Mouse (Mus musculus): ENCODE measurements around the gene Zfpl1. TPM values are rescaled to one million over a fixed set of nuclear protein-coding genes. Genes with fewer than 3 reads are reported as not detected.
"Not testable (repeated sequence)": the region's sequence is repeated elsewhere in the genome, so short reads cannot be mapped to it uniquely, and the experiment has no call there.

The Zfpl1 gene
- 75.1 and 75.4 TPM in 2 replicates for polyA plus RNA-seq (2014; fragmentation: Nextera tagmentation; extraction: Ambion mirVana)

DNA sequence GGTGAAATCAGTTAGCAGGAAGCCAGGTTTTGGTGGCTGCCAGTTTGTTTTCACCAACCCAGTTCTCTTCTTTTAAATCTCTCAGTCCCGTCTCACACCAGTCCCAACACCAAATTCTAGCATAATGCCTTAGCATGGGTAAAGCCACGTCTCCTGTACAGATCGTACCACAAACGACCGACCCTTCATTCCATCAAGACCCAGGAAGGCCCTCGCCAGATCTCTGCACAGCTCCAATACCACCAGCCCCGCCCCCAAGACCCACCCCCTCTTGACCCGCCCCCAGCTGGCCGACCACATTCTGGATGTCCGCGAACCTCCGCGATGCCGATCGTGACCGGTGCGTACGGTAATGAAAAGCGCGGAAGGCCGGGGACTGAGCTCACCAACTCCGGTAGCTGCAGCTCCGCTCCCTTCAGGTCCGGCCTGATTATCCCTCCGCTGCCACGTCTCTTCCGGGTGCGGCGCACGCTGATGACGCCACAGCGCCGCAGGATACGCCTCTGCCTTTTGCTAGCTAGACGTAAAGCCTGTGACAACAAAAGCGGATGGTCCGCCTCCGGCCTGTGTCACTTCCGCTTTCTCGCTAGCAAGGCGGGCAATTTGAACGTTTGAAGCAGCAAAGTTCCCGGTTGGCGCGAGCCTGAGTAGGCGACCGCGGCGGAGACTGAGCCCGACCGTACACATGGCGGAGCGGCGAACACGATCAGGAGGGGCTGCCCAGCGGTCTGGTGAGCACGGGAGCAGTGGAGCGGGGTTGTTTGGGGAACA lies at the start of gene Zfpl1, which contains the start of gene Cdca5:
Gene Zfpl1 (minus strand): TSS at position 479 of the 771 bp plus-strand sequence.
Gene Cdca5 (plus strand): TSS at position 506 of the 771 bp plus-strand sequence.
- Histone ChIP-seq H3K4me2 (replicated peaks) (peak within 1 kb of the TSS; percentile 92), H3K4me3 (replicated peaks; ENCODE audit: low read length) (peak within 1 kb of the TSS; percentile 47), H3K36me3 (replicated peaks; ENCODE audit: control insufficient read depth, insufficient read depth) (peaks cover 29% of the 10 kb centered on the region), H3K4me1 (replicated peaks; ENCODE audit: control insufficient read depth, insufficient read depth, low read length) (peaks cover 14% of the 10 kb centered on the region), H3K27me3 (ENCODE audit: control insufficient read depth, insufficient read depth, low read length) (no peaks in the 10 kb centered on the region), H3K9ac (peak within 1 kb of the TSS; percentile 68), H3K27ac (peak within 1 kb of the TSS; percentile 26; the same call in 1 of the 2 replicates), H3K9me3 (ENCODE audit: control insufficient read depth, low read length) (no peaks in the 10 kb centered on the region)
- peak; percentile 91 for ATAC-seq (ENCODE audit: low FRiP score)
- WGBS, result under 1% methylated on average over 58 of the region's 58 CpGs
- peak; percentile 100 for DNase-seq (ENCODE audit: low spot score)

DNA sequence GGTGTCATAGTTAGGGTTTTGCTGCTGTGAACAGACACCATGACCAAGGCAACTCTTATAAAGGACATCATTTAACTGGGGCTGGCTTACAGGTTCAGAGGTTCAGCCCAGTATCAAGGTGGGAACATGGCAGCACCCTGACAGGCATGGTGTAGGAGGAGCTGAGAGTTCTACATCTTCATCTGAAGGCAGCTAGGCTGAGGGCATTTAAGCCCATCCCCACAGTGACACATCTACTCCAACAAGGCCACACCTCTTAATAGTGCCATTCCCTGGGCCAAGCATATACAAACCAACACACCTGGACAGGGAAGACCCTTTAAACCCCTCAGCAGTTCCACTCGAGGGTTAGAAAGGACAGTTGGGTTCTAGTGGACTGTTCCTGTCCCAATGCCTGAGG lies 48.4 kb upstream of the Zfpl1 start:
- H3K4me3 ChIP-seq (replicated peaks; ENCODE audit: low read length); H3K27ac ChIP-seq; H3K4me1 ChIP-seq (replicated peaks; ENCODE audit: control insufficient read depth, insufficient read depth, low read length); H3K9me3 ChIP-seq (ENCODE audit: control insufficient read depth, low read length); DNase-seq (ENCODE audit: low spot score); ATAC-seq (ENCODE audit: low FRiP score); H3K27me3 ChIP-seq (ENCODE audit: control insufficient read depth, insufficient read depth, low read length); H3K9ac ChIP-seq; H3K4me2 ChIP-seq (replicated peaks): not testable (repeated sequence)
- whole genome bisulfite sequencing, result 68% methylated on average over 1 of the region's 1 CpGs
- H3K36me3 ChIP-seq (replicated peaks; ENCODE audit: control insufficient read depth, insufficient read depth), result peaks cover 35% of the 10 kb centered on the region

DNA sequence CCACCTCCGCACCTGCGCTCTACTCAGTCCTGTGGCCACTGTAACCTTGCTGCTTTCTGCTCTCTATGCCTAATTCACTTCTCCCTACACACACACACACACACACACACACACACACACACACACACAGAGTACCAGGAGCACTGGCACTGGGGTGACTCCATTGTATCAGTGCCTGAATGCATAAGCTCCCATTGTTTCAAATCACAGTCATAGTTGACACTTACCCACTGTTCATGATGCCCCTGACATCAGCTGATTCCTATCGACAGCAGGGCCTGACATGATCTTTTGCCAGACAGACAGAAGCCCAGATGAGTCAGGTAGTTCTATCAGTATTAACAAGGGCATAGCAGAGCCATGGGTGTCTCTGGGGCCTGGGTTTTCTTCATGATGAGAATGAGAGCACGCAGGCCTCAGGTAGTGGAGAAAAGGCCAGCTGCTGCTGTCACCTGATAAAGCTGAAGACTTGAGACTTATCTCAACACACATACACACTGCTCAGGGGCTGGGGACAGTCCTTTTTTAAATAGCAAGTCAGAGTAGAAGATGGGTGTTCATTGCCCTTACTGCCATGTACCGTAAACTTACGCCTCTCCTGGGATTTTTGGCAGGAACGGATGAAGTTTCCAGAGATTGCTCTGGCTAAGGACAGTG lies 47.5 kb upstream of the Zfpl1 start:
- H3K4me1 ChIP-seq (replicated peaks; ENCODE audit: control insufficient read depth, insufficient read depth, low read length), result 0 out of 2 replicates have a peak, but pooled peaks cover 4% of the 10 kb centered on the region
- 81% methylated on average over 7 of the region's 7 CpGs for WGBS
- H3K27ac ChIP-seq, result no peak overlapping the region
- no peak overlapping the region for H3K4me2 ChIP-seq (replicated peaks)
- ATAC-seq (ENCODE audit: low FRiP score) (no peak), DNase-seq (ENCODE audit: low spot score) (no peak)
- H3K36me3 ChIP-seq (replicated peaks; ENCODE audit: control insufficient read depth, insufficient read depth), result peaks cover 30% of the 10 kb centered on the region
- H3K9me3 ChIP-seq (ENCODE audit: control insufficient read depth, low read length), result no peaks in the 10 kb centered on the region
- no peaks in the 10 kb centered on the region for H3K27me3 ChIP-seq (ENCODE audit: control insufficient read depth, insufficient read depth, low read length)
- H3K9ac ChIP-seq, result no peak overlapping the region
- H3K4me3 ChIP-seq (replicated peaks; ENCODE audit: low read length), result no peak overlapping the region

- H3K9me3 ChIP-seq (ENCODE audit: control insufficient read depth, low read length); H3K4me3 ChIP-seq (replicated peaks; ENCODE audit: low read length); H3K4me1 ChIP-seq (replicated peaks; ENCODE audit: control insufficient read depth, insufficient read depth, low read length); H3K27me3 ChIP-seq (ENCODE audit: control insufficient read depth, insufficient read depth, low read length); H3K27ac ChIP-seq; ATAC-seq (ENCODE audit: low FRiP score); H3K9ac ChIP-seq; DNase-seq (ENCODE audit: low spot score); H3K4me2 ChIP-seq (replicated peaks): not testable (repeated sequence)
- WGBS, result 78% methylated on average over 7 of the region's 7 CpGs
- H3K36me3 ChIP-seq (replicated peaks; ENCODE audit: control insufficient read depth, insufficient read depth), result peaks cover 14% of the 10 kb centered on the region
Observed at GRCm38 (mm10) chr19:6130414-6131128, 45.8 kb upstream of the Zfpl1 start.

DNA sequence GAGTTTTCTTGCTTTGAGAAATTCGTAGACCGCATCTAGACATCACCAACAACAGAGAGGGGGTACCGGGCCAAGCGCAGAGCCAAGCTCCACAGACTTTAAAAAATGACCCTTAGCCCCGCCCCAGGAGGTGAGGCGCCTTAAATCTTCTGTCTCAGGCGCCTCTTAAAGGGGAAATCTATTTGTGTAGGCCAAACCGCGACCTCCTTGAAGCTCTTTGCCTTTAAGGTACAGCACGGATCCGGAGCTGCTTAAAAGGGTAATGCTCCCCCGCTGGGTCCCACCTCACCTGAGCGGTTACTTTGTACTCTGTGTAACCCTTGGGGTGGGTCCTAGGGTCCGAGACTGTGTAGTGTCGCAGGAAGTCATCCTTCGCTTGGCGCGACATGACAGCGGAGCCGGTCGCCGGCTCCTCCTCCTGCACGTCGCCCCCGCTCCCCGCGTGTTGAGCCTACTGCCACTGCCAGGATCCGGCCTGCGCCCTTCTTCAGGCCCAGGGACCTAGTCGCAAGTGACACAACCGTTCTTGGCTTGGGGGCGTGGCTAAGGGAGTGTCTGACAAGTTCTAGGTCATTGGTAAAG lies 43.1 kb upstream of the Zfpl1 start, which contains the start of gene Snx15:
Gene Snx15 (minus strand): TSS at position 545 of the 582 bp plus-strand sequence.
- Histone ChIP-seq H3K4me1 (replicated peaks; ENCODE audit: control insufficient read depth, insufficient read depth, low read length) (0 out of 2 replicates have a peak, but pooled peaks cover 4% of the 10 kb centered on the region), H3K4me3 (replicated peaks; ENCODE audit: low read length) (peak within 1 kb of the TSS; percentile 55), H3K27ac (peak within 1 kb of the TSS; percentile 90), H3K4me2 (replicated peaks) (peak within 1 kb of the TSS; percentile 57), H3K9ac (peak within 1 kb of the TSS; percentile 74), H3K36me3 (replicated peaks; ENCODE audit: control insufficient read depth, insufficient read depth) (no peaks in the 10 kb centered on the region; the same call in 1 of the 2 replicates), H3K27me3 (ENCODE audit: control insufficient read depth, insufficient read depth, low read length) (no peaks in the 10 kb centered on the region), H3K9me3 (ENCODE audit: control insufficient read depth, low read length) (no peaks in the 10 kb centered on the region)
- under 1% methylated on average over 32 of the region's 32 CpGs for WGBS
- DNase-seq (ENCODE audit: low spot score), result peak; percentile 90
- peak; percentile 94 for ATAC-seq (ENCODE audit: low FRiP score)

DNA sequence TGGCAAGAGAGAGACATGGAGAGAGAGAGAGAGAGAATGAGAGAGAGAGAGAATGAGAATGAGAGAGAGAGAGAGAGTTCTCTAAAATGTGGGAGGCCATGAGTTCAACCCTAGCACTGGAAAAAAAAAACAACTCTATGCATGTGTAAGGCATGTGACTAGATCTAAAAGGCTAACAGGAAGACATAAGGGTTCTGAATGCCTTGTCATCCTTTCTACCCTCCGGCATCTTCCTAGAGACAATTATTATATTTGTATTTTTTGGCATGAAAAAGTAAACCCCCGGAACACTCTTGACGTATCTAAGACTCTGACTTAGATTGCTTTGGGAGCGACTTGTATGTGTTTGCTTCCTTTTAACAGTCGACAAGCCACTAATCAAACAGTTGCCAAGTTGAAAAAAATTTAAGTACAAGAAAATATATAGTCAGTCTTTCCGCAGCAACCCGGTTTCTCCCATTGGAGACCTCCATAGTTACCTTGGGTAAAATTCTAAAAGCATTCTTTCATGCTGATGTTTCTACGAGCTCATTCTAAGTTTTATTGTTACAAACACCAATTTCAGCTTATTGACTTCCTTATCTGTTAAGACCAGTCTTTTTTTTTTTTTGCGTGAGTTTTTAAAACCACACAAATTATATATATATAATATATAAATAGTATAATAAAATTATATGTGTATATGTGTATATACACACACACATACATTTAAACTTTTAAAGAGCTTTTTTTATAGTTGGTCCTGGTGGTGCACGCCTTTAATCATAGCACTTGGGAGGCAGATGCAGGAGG lies 42.2 kb upstream of the Zfpl1 start:
- Histone ChIP-seq H3K9ac (peak overlapping the region; percentile 74; the same call in 1 of the 2 replicates), H3K27ac (peak overlapping the region; percentile 90), H3K9me3 (ENCODE audit: control insufficient read depth, low read length) (no peaks in the 10 kb centered on the region), H3K4me3 (replicated peaks; ENCODE audit: low read length) (peak overlapping the region; percentile 55), H3K27me3 (ENCODE audit: control insufficient read depth, insufficient read depth, low read length) (no peaks in the 10 kb centered on the region), H3K4me2 (replicated peaks) (peak overlapping the region; percentile 57), H3K36me3 (replicated peaks; ENCODE audit: control insufficient read depth, insufficient read depth) (peaks cover 4% of the 10 kb centered on the region; the same call in 1 of the 2 replicates), H3K4me1 (replicated peaks; ENCODE audit: control insufficient read depth, insufficient read depth, low read length) (0 out of 2 replicates have a peak, but pooled peaks cover 4% of the 10 kb centered on the region)
- ATAC-seq (ENCODE audit: low FRiP score) (no peak), DNase-seq (ENCODE audit: low spot score) (no peak)
- WGBS, result 76% methylated on average over 10 of the region's 10 CpGs

DNA sequence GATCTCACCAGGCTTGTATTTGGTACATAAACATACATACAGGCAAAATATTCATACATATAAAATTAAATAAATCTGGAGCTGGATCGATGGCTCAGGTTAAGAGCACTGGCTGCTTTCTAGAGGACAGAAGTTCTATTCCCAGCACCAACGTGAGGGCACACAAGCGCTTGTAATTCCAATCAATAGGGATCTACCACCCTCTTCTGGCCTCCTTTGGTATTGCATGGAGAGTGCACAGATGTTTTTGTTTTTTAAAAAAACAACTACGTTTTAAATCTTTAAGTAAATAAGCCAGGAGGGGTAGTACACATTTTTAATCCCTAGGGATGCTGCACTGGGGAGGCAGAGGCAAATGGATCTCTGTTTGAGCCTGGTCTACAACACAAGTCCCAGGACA lies 41.5 kb upstream of the Zfpl1 start:
- no peak overlapping the region for H3K4me3 ChIP-seq (replicated peaks; ENCODE audit: low read length)
- H3K4me1 ChIP-seq (replicated peaks; ENCODE audit: control insufficient read depth, insufficient read depth, low read length), result 0 out of 2 replicates have a peak, but pooled peaks cover 4% of the 10 kb centered on the region
- no peaks in the 10 kb centered on the region for H3K9me3 ChIP-seq (ENCODE audit: control insufficient read depth, low read length)
- peak; percentile 70 for DNase-seq (ENCODE audit: low spot score)
- ATAC-seq (ENCODE audit: low FRiP score), result no peak
- H3K27me3 ChIP-seq (ENCODE audit: control insufficient read depth, insufficient read depth, low read length), result no peaks in the 10 kb centered on the region
- no peak overlapping the region for H3K27ac ChIP-seq
- peaks cover 11% of the 10 kb centered on the region for H3K36me3 ChIP-seq (replicated peaks; ENCODE audit: control insufficient read depth, insufficient read depth)
- WGBS, result 27% methylated on average over 4 of the region's 4 CpGs
- H3K9ac ChIP-seq, result no peak overlapping the region
- no peak overlapping the region for H3K4me2 ChIP-seq (replicated peaks)

- ATAC-seq (ENCODE audit: low FRiP score), result no peak
- 88% methylated on average over 2 of the region's 2 CpGs for WGBS
Observed at GRCm38 (mm10) chr19:6124898-6125297, 40.1 kb upstream of the Zfpl1 start.

More at GRCm38 (mm10) chr19:6124898-6125297, 40.1 kb upstream of the Zfpl1 start:
- H3K9ac ChIP-seq, result no peak overlapping the region
- DNase-seq (ENCODE audit: low spot score), result no peak
- H3K27me3 ChIP-seq (ENCODE audit: control insufficient read depth, insufficient read depth, low read length), result no peaks in the 10 kb centered on the region
- 0 out of 2 replicates have a peak, but pooled peaks cover 4% of the 10 kb centered on the region for H3K4me1 ChIP-seq (replicated peaks; ENCODE audit: control insufficient read depth, insufficient read depth, low read length)
- H3K9me3 ChIP-seq (ENCODE audit: control insufficient read depth, low read length), result no peaks in the 10 kb centered on the region
- H3K4me2 ChIP-seq (replicated peaks), result no peak overlapping the region
- no peak overlapping the region for H3K27ac ChIP-seq
- peaks cover 14% of the 10 kb centered on the region for H3K36me3 ChIP-seq (replicated peaks; ENCODE audit: control insufficient read depth, insufficient read depth)
- H3K4me3 ChIP-seq (replicated peaks; ENCODE audit: low read length), result no peak overlapping the region

Data from hindbrain, embryonic 14.5 days (tissue).